10 mouse cellular contexts compared by ENCODE assay signal in the genomic region with DNA sequence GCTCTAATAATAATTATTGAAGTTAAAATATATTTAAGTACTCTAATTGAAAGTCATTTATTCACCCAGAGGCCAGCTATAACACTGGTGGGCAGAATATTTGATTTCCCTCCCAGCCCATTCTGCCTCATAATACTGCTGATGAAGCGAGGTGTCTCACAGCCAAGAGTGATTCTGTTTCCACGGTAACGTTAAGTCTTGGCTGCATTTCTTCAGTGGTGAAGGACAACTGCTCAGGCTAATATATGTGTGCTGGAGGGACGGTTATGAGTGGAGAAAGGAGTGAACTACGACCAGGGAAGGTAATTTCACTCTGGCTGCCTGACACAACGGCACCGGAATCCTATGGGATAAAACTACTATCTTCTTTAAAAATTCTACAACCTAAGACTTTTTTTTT.
DNase-seq lines count a peak whose midpoint lies in the region; ATAC-seq and TF ChIP-seq lines count a peak whose summit lies in the region.
"Had no signal": no experiment of that assay in that cellular context is flagged by ENCODE, and none has a peak within 500 bp of the region (broad histone marks: within the 10 kb centered on the region; RNA-seq: fewer than 3 reads in every experiment).

No protein-coding gene starts in this region.

- peak; percentile 24 for DNase-seq in layer of hippocampus, adult 9-11 months
- DNase-seq in layer of hippocampus, adult 11-12 months (ENCODE audit: low spot score): no peak
- peak; percentile 86 for DNase-seq in brain, embryonic 14.5 days (ENCODE audit: low read depth)
- DNase-seq in forebrain, embryonic 14.5 days (ENCODE audit: low spot score): peak; percentile 75
- DNase-seq in testis, postnatal 10 days (ENCODE audit: low spot score): no peak
- DNase-seq in thymus, postnatal 36 days: no peak
- DNase-seq: kidney, postnatal 10 days; lung, adult 2 months had no signal

- H3K27ac ChIP-seq in forebrain, embryonic 14.5 days (ENCODE audit: low read depth, low read length): no peak overlapping the region
- H3K27ac ChIP-seq in midbrain, embryonic 15.5 days: peak overlapping the region; percentile 54
- H3K27ac ChIP-seq: embryonic facial prominence, embryonic 15.5 days had no signal

- ATAC-seq in forebrain, embryonic 14.5 days: peak; percentile 93
- ATAC-seq in midbrain, embryonic 15.5 days (replicated peaks): peak; percentile 96

- WGBS in forebrain, embryonic 14.5 days: 55% methylated on average over 7 of the region's 7 CpGs
- WGBS in midbrain, embryonic 15.5 days: 31% methylated on average over 7 of the region's 7 CpGs

- no peaks in the 10 kb centered on the region for H3K36me3 ChIP-seq in forebrain, embryonic 14.5 days (ENCODE audit: control insufficient read depth, insufficient read depth, low read length)
- no peaks in the 10 kb centered on the region for H3K36me3 ChIP-seq in midbrain, embryonic 15.5 days (replicated peaks)
- H3K36me3 ChIP-seq: embryonic facial prominence, embryonic 15.5 days had no signal

- no peak overlapping the region for H3K4me2 ChIP-seq in forebrain, embryonic 14.5 days (ENCODE audit: low read length)
- no peak overlapping the region for H3K4me2 ChIP-seq in midbrain, embryonic 15.5 days
- H3K4me2 ChIP-seq: embryonic facial prominence, embryonic 15.5 days had no signal

- no peak overlapping the region for H3K9ac ChIP-seq in forebrain, embryonic 14.5 days (ENCODE audit: low read length)
- no peak overlapping the region for H3K9ac ChIP-seq in midbrain, embryonic 15.5 days
- H3K9ac ChIP-seq: embryonic facial prominence, embryonic 15.5 days had no signal

- H3K27me3 ChIP-seq in forebrain, embryonic 14.5 days (replicated peaks; ENCODE audit: control insufficient read depth, insufficient read depth, low read length): no peaks in the 10 kb centered on the region
- H3K27me3 ChIP-seq in midbrain, embryonic 15.5 days (replicated peaks): no peaks in the 10 kb centered on the region
- H3K27me3 ChIP-seq: embryonic facial prominence, embryonic 15.5 days had no signal

- H3K9me3 ChIP-seq in forebrain, embryonic 14.5 days (replicated peaks; ENCODE audit: control insufficient read depth, low read length): no peaks in the 10 kb centered on the region
- H3K9me3 ChIP-seq in midbrain, embryonic 15.5 days: no peaks in the 10 kb centered on the region
- H3K9me3 ChIP-seq: embryonic facial prominence, embryonic 15.5 days had no signal

- no peak for TF ChIP-seq CTCF in brain, embryonic 14.5 days (IDR thresholded peaks at IDR 0.05; ENCODE audit: borderline replicate concordance, extremely low read depth, insufficient read depth, insufficient read length)

- H3K4me1 ChIP-seq in forebrain, embryonic 14.5 days (ENCODE audit: control insufficient read depth, insufficient read depth, low read length): peaks cover 6% of the 10 kb centered on the region; the same call in 1 of the 2 replicates
- H3K4me1 ChIP-seq in midbrain, embryonic 15.5 days: peaks cover 19% of the 10 kb centered on the region
- H3K4me1 ChIP-seq: embryonic facial prominence, embryonic 15.5 days had no signal

- H3K4me3 ChIP-seq in forebrain, embryonic 14.5 days (ENCODE audit: low read depth, low read length): no peak overlapping the region
- no peak overlapping the region for H3K4me3 ChIP-seq in midbrain, embryonic 15.5 days
- H3K4me3 ChIP-seq: embryonic facial prominence, embryonic 15.5 days had no signal

- TF ChIP-seq POLR2A in brain, embryonic 14.5 days (IDR thresholded peaks at IDR 0.05; ENCODE audit: borderline replicate concordance, extremely low read depth, insufficient read depth, insufficient read length, poor library complexity, severe bottlenecking): no peak

Comparison
In these comparisons a context has a peak if more than half of its experiments do, and no peak if none do; other contexts are left out.
1. DNase-seq: peak in layer of hippocampus, adult 9-11 months (single experiment), brain, embryonic 14.5 days (single experiment) and forebrain, embryonic 14.5 days (single experiment); none in layer of hippocampus, adult 11-12 months (single experiment), testis, postnatal 10 days (single experiment) and thymus, postnatal 36 days (0 of 2).